Mouse (Mus musculus) frontal cortex, adult (tissue): ENCODE measurements around the gene Klhdc4.

Source experiments
- ATAC-seq: cut with Nextera tagmentation; 2 replicates; pipeline ENCODE4 v1.9.2; 2017; ENCODE audit warnings: mild to moderate bottlenecking, moderate library complexity, mixed read lengths; ENCODE audit not compliant: low TSS enrichment

The Klhdc4 gene

DNA sequence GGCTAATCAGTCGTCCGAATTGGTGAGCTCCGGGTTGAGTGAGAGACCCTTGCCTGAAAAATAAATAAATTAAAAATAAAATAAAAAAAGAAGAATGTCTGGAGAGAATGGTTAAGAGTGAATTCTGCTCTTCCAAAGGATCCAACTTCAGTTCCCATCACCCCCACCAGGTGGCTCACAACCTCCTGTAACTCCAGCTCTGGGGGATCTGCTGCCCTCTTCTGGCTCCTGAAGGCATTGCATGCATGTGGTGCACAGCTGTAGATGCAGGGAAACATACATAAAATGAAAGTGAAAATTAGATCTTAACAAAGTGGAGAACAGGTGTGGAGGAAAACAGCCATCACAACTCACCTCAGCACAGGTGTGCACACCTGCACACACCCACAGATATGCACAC is 78.0 kb downstream of the Klhdc4 start:
- ATAC-seq, result no peak

GRCm38 (mm10) chr8:121750512-121750911 is 78.9 kb downstream of the Klhdc4 start:
- no peak for ATAC-seq

DNA sequence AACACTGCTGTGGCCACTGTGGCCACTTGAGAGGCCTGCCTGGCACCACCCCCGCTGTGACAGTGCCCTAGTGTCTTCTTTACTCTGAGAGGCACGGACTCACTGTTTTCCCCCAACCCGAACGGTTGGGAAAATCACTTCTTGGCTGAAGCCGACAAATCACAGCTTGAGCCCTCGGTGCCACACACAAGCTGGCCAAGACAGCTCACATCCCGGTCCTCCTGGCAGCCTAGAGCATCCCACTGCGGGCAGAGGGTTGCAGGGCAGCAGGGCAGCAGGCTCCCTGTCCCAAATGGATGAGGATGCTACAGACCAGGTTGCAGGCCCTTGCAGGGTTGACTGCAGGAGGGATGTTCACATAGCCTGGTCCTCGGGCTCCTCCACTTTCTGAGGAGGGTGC is 79.9 kb downstream of the Klhdc4 start:
- ATAC-seq, result no peak
